Mouse (Mus musculus) testis, adult 10 weeks (tissue): ENCODE results near the gene Olfr551. TPM values are rescaled to one million over a fixed set of nuclear protein-coding genes. Genes with fewer than 3 reads are reported as not detected.

Experiments used
- polyA plus RNA-seq: library from polyadenylated mRNA; stranded (reverse); fragments of 350-450 nt; fragmentation: Illumina TruSeq; extraction: RNeasy Lipid Tissue Mini Kit (QIAGEN cat#74804); gene quantifications from one replicate; pipeline ENCODE4 v1.2.3, GENCODE M21; 2014; ENCODE audit warnings: low read depth, low replicate concordance

Olfr551 gene
- not detected for polyA plus RNA-seq

DNA sequence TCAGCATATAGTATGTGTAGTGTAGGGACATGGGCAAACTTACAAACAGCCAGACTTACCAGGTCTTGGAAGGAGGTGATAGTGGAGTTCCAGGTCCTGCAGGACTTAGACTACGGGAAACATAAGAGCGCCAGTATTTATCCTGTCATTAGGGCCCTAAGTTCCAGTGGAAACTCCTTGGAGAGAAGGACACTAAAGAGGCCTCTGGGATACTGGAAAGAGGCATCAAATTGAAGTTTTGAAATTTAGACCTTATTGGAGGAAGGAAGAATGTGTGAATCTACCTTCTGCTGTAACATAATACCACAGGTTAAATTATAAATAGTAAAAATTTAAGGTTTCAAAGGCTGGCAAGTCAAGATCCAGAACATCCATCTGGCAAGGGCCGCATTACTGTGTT, at the start of gene Olfr551:
Olfr551 (minus strand) TSS at position 101 of the 400 bp plus-strand sequence.

DNA sequence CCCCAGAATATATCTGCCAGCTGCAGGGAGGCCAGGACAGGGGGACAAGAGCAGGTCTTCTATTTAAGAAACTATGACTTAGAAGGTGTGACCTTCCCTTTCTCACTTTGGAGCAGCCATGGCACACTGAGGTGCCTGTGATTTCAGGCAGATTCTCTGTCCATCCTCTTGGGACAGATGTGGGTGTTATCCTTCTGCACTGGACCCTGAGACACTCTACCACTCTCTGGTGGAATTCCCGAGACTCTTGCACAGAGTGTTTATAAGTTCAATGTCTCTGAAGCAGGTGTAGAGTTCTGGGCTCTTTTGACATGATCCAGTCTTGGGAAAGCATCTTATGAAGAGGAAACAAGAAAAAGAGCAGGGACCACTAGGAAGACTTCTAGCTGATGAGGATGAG, 46.4 kb upstream of the Olfr551 start, which contains the start of gene Olfr554:
Olfr554 (plus strand) TSS at position 301 of the 400 bp plus-strand sequence.

GRCm38 (mm10) chr7:102618118-102618517, 26.4 kb upstream of the Olfr551 start, which contains the start of gene Olfr553:
Gene Olfr553, minus strand, starts transcription at chr7:102618218.

DNA sequence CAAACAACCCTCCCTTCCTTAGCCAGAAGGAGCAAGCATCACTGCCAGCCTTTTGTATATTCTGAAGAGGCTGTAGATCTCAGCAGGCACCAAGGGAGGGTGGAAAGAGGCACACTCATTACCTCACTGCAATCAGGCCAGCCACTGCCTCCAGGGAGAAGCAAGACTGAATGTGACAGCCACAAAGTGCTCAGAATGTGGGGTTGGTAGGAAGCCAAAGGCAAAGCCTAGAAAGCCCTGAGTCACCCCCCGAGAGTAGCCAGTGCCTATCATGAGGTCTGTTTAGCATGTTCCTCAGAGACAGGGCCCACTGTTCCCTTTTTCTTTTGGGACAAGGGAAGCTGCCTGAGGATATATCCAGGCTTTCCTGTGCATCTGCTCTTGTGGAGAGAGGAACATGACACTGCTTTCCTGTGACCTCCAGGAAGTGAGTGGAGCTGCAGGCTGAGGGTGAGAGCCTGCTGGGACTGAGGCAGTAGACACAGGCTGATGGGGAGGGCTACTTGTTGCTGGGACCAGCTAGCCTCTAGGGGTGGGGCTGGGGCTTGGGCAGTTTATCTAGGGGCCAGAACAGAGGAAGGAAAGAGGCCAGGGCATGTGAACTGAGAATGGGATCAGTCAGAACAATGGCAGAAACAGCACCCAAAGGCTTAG, 5.8 kb upstream of the Olfr551 start, which contains the start of gene Olfr552:
Olfr552 (plus strand) TSS at position 393 of the 654 bp plus-strand sequence.

DNA sequence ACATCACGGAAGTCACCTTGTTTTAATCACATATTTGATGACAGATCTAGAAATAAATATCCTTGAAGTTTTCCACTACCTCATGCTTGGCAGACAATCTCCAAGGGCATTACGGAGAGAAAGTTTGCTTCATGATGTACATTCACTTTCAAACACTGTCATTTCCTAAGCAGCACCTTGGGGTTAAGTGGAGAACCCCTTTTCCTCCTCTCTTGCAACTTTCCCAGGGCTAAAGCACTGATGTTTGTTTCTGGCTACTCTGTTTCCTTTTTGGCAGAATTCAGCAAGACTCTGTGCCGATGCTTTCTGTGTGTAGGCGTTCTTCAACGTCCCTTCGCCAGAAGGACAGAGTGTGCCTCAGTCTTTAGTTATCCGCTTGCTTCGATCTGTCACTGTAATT, 20.5 kb downstream of the Olfr551 start, which contains the start of gene Olfr550:
Olfr550 (plus strand) TSS at position 301 of the 400 bp plus-strand sequence.

GRCm38 (mm10) chr7:102564999-102565997, 26.4 kb downstream of the Olfr551 start, which contains the start of gene Trim21:
Gene Trim21, minus strand, starts transcription at chr7:102565486.

GRCm38 (mm10) chr7:102549570-102549969, 42.1 kb downstream of the Olfr551 start, which contains the start of gene Olfr549:
Gene Olfr549, plus strand, starts transcription at chr7:102549870.

DNA sequence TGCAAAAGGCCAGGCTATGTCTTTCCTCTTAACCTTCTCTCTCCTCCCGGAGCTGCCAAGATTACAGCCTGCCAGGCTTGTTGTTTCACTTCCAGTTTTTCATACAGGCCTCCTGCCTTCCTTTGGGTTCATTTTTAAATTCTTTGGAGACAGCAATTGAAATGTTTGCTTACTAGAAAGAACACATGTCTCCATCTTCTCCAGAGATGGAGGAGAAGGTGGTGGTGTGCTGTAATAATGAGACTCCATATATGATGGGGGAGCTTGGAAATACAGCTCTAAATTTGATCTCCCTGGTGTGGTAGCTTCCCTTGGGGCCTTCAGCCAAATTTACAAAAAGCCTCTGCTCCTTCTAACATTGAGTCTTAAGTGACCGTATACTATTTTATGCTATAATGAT, 51.1 kb downstream of the Olfr551 start, which contains the start of gene Olfr548-ps1:
Olfr548-ps1 (plus strand) TSS at position 301 of the 400 bp plus-strand sequence.

GRCm38 (mm10) chr7:102534449-102534848, 57.2 kb downstream of the Olfr551 start, which contains the start of gene Olfr547:
Gene Olfr547, plus strand, starts transcription at chr7:102534749.

Other genes starting within 250 kb of the Olfr551 start
- gene Rrm1, start 150.2 kb downstream of the Olfr551 start, polyA plus RNA-seq = 83.8 TPM
- not detected for gene Olfr543, start 110.2 kb downstream of the Olfr551 start, polyA plus RNA-seq
- not detected for gene Olfr544, start 103.6 kb downstream of the Olfr551 start, polyA plus RNA-seq
- gene Olfr545, start 92.3 kb downstream of the Olfr551 start, polyA plus RNA-seq = not detected
- not detected for gene Olfr547, start 57.1 kb downstream of the Olfr551 start, polyA plus RNA-seq
- gene Olfr548-ps1, start 51.0 kb downstream of the Olfr551 start, polyA plus RNA-seq = not detected
- gene Olfr549, start 42.0 kb downstream of the Olfr551 start, polyA plus RNA-seq = not detected
- 1.1 TPM for gene Trim21, start 26.4 kb downstream of the Olfr551 start, polyA plus RNA-seq
- gene Olfr550, start 20.4 kb downstream of the Olfr551 start, polyA plus RNA-seq = not detected
- gene Olfr552, start 5.9 kb upstream of the Olfr551 start, polyA plus RNA-seq = not detected
- gene Olfr553, start 26.3 kb upstream of the Olfr551 start, polyA plus RNA-seq = not detected
- not detected for gene Olfr554, start 46.5 kb upstream of the Olfr551 start, polyA plus RNA-seq
- not detected for gene Olfr555, start 66.9 kb upstream of the Olfr551 start, polyA plus RNA-seq
- not detected for gene Olfr556, start 73.0 kb upstream of the Olfr551 start, polyA plus RNA-seq
- 5.6 TPM for gene Trim68, start 95.4 kb upstream of the Olfr551 start, polyA plus RNA-seq
- gene Olfr557, start 104.0 kb upstream of the Olfr551 start, polyA plus RNA-seq = not detected
- gene Olfr558, start 110.3 kb upstream of the Olfr551 start, polyA plus RNA-seq = 0.48 TPM
- gene Olfr33, start 127.2 kb upstream of the Olfr551 start, polyA plus RNA-seq = 0.08 TPM
- not detected for gene Olfr559, start 135.6 kb upstream of the Olfr551 start, polyA plus RNA-seq
- gene Olfr560, start 167.5 kb upstream of the Olfr551 start, polyA plus RNA-seq = not detected
- gene Olfr78, start 167.6 kb upstream of the Olfr551 start, polyA plus RNA-seq = 0.34 TPM
- gene Olfr561, start 179.3 kb upstream of the Olfr551 start, polyA plus RNA-seq = not detected
- not detected for gene Olfr564, start 211.6 kb upstream of the Olfr551 start, polyA plus RNA-seq